Mouse (Mus musculus) MEL (cell line): Measurements from ENCODE around the gene Psme3. TPM values are rescaled to one million over a fixed set of nuclear protein-coding genes. Genes with fewer than 3 reads are reported as not detected.

Experiments
- DNase-seq: peaks from one replicate; pipeline ENCODE4 v3.0.0; 2011; ENCODE audit warnings: low read depth, low spot score
- H3K27ac ChIP-seq: 2 replicates; pipeline ENCODE4 v1.5.1; 2012; ENCODE audit warnings: low read depth, mild to moderate bottlenecking, control low read depth, low read length, moderate library complexity; ENCODE audit not compliant: control insufficient read depth
- H3K27me3 ChIP-seq, 2 experiments: fragments of 150-350 bp in 1 of 2; sonication (generic) in 1 of 2; 2 replicates each; pipeline ENCODE4 v1.6.1; 2012; ENCODE audit warnings: low read length in 2 of 2, mild to moderate bottlenecking in 2 of 2, improper control_type of control experiment in 1 of 2, moderate library complexity in 1 of 2; ENCODE audit not compliant: insufficient read depth in 2 of 2, control insufficient read depth in 1 of 2
- H3K36me3 ChIP-seq, 2 experiments: 2 replicates each; pipeline ENCODE4 v1.6.1; 2012 to 2014; ENCODE audit warnings: low read length in 2 of 2, improper control_type of control experiment in 1 of 2, inconsistent platforms in 1 of 2, mild to moderate bottlenecking in 1 of 2; ENCODE audit not compliant: insufficient read depth in 2 of 2, control insufficient read depth in 1 of 2
- H3K4me1 ChIP-seq, 2 experiments: fragments of 150-350 bp in 1 of 2; sonication (generic) in 1 of 2; 2 replicates each; pipeline ENCODE4 v1.6.1; 2012; ENCODE audit warnings: low read length in 2 of 2, improper control_type of control experiment in 1 of 2, mild to moderate bottlenecking in 1 of 2; ENCODE audit not compliant: insufficient read depth in 2 of 2, control insufficient read depth in 1 of 2
- H3K4me3 ChIP-seq, 2 experiments: fragments of 150-350 bp in 1 of 2; sonication (generic) in 1 of 2; 2 replicates each; pipeline ENCODE4 v1.5.1; 2012; ENCODE audit warnings: low read depth in 2 of 2, low read length in 2 of 2, mild to moderate bottlenecking in 2 of 2, moderate library complexity in 2 of 2, control low read depth in 1 of 2, improper control_type of control experiment in 1 of 2; ENCODE audit not compliant: control insufficient read depth in 1 of 2, insufficient read depth in 1 of 2
- H3K79me2 ChIP-seq: 2 replicates; pipeline ENCODE4 v1.6.1; 2012; ENCODE audit warnings: mild to moderate bottlenecking, low read length, moderate library complexity; ENCODE audit not compliant: control insufficient read depth, poor library complexity, insufficient read depth
- H3K9ac ChIP-seq: 2 replicates; pipeline ENCODE4 v1.6.1; 2012; ENCODE audit warnings: low read depth, mild to moderate bottlenecking, control low read depth, low read length, moderate library complexity; ENCODE audit not compliant: control insufficient read depth, poor library complexity, severe bottlenecking
- H3K9me3 ChIP-seq: fragments of 150-350 bp; sonication (generic); replicated peaks from 2 replicates; pipeline ENCODE4 v1.6.1; 2012; ENCODE audit warnings: mild to moderate bottlenecking, low read length, improper control_type of control experiment, moderate library complexity; ENCODE audit not compliant: insufficient read depth
- CHD1 ChIP-seq: IDR thresholded peaks from 2 replicates; pipeline ENCODE4 v1.6.1; 2012; ENCODE audit warnings: low read depth, mild to moderate bottlenecking, inconsistent platforms, low read length, improper control_type of control experiment
- CHD2 ChIP-seq: IDR thresholded peaks from 2 replicates; pipeline ENCODE4 v1.6.1; 2011; ENCODE audit warnings: low read length, improper control_type of control experiment
- CTCF ChIP-seq, 3 experiments: IDR thresholded peaks in 2 of 3; conservative IDR thresholded peaks in 1 of 3; 2 replicates each; pipeline ENCODE4 v1.5.1; 2011 to 2012; ENCODE audit warnings: low read length in 3 of 3, low read depth in 2 of 3, mild to moderate bottlenecking in 2 of 3, improper control_type of control experiment in 1 of 3, inconsistent platforms in 1 of 3, mixed read lengths in 1 of 3, moderate library complexity in 1 of 3; ENCODE audit not compliant: control insufficient read depth in 1 of 3, insufficient read depth in 1 of 3, poor library complexity in 1 of 3, severe bottlenecking in 1 of 3
- E2F4 ChIP-seq: IDR thresholded peaks from 2 replicates; pipeline ENCODE4 v1.6.1; 2011; ENCODE audit warnings: low read depth, low read length, improper control_type of control experiment, borderline replicate concordance
- EP300 ChIP-seq, 2 experiments: IDR thresholded peaks; 2 replicates each; pipeline ENCODE4 v1.6.1; 2011; ENCODE audit warnings: improper control_type of control experiment in 2 of 2, low read length in 2 of 2, low read depth in 1 of 2, mild to moderate bottlenecking in 1 of 2
- JUND ChIP-seq: IDR thresholded peaks from 2 replicates; pipeline ENCODE4 v1.6.1; 2011; ENCODE audit warnings: low read depth, mild to moderate bottlenecking, improper control_type of control experiment, low read length
- MAZ ChIP-seq: IDR thresholded peaks from 2 replicates; pipeline ENCODE4 v1.6.1; 2012; ENCODE audit warnings: low read depth, mild to moderate bottlenecking, inconsistent platforms, low read length, improper control_type of control experiment
- MXI1 ChIP-seq: IDR thresholded peaks from 2 replicates; pipeline ENCODE4 v1.6.1; 2011; ENCODE audit warnings: mild to moderate bottlenecking, low read depth, low read length, improper control_type of control experiment
- MYC ChIP-seq: IDR thresholded peaks from 2 replicates; pipeline ENCODE4 v1.6.1; 2011; ENCODE audit warnings: low read depth, mild to moderate bottlenecking, low read length, improper control_type of control experiment, moderate library complexity
- POLR2A ChIP-seq, 2 experiments: IDR thresholded peaks; 2 replicates each; pipeline ENCODE4 v1.6.1; 2011 to 2012; ENCODE audit warnings: low read length in 2 of 2, mild to moderate bottlenecking in 2 of 2, control low read depth in 1 of 2, improper control_type of control experiment in 1 of 2, low read depth in 1 of 2, moderate library complexity in 1 of 2; ENCODE audit not compliant: control insufficient read depth in 1 of 2, insufficient read depth in 1 of 2, poor library complexity in 1 of 2
- POLR2AphosphoS2 ChIP-seq: IDR thresholded peaks from 2 replicates; pipeline ENCODE4 v1.6.1; 2011; ENCODE audit warnings: low read length, improper control_type of control experiment
- SMC3 ChIP-seq: IDR thresholded peaks from 2 replicates; pipeline ENCODE4 v1.6.1; 2011; ENCODE audit warnings: low read depth, low read length, improper control_type of control experiment
- TAL1 ChIP-seq: IDR thresholded peaks from 2 replicates; pipeline ENCODE4 v1.6.1; 2012; ENCODE audit warnings: mild to moderate bottlenecking, inconsistent platforms, low read length, moderate library complexity, mixed read lengths
- USF1 ChIP-seq: IDR thresholded peaks from 2 replicates; pipeline ENCODE4 v1.6.1; 2014; ENCODE audit warnings: low read depth, mild to moderate bottlenecking, inconsistent platforms, low read length, improper control_type of control experiment, moderate library complexity
- USF2 ChIP-seq, 2 experiments: IDR thresholded peaks; 2 replicates each; pipeline ENCODE4 v1.6.1; 2011 to 2012; ENCODE audit warnings: improper control_type of control experiment in 2 of 2, low read length in 2 of 2, borderline replicate concordance in 1 of 2, inconsistent platforms in 1 of 2, low read depth in 1 of 2, mild to moderate bottlenecking in 1 of 2; ENCODE audit not compliant: insufficient read depth in 1 of 2
- ZC3H11A ChIP-seq: IDR thresholded peaks from 2 replicates; pipeline ENCODE4 v1.6.1; 2012; ENCODE audit warnings: low read depth, mild to moderate bottlenecking, inconsistent platforms, low read length, improper control_type of control experiment
- ZKSCAN1 ChIP-seq: IDR thresholded peaks from 2 replicates; pipeline ENCODE4 v1.6.1; 2012; ENCODE audit warnings: low read depth, mild to moderate bottlenecking, inconsistent platforms, low read length, improper control_type of control experiment, moderate library complexity
- polyA plus RNA-seq, 2 experiments: library from polyadenylated mRNA; stranded (reverse) in 1 of 2; unstranded in 1 of 2; fragments of >175 nt in 1 of 2; fragments of >200 nt in 1 of 2; gene quantifications; 2 replicates each; pipeline versions ENCODE4 v1.2.1 to v1.2.4; 2012; ENCODE audit warnings: low replicate concordance in 2 of 2, low read depth in 1 of 2; ENCODE audit not compliant: insufficient read length in 2 of 2, insufficient read depth in 1 of 2, missing spikeins in 1 of 2
- total RNA-seq: library from RNA; depleted of rRNA; stranded (reverse); fragments of 300-350 nt; gene quantifications from 2 replicates; pipeline ENCODE4 v1.2.3, GENCODE M21; 2012

The Psme3 gene
- total and polyA plus RNA-seq, 3 experiments, result 139 to 446 (median 369) TPM

DNA sequence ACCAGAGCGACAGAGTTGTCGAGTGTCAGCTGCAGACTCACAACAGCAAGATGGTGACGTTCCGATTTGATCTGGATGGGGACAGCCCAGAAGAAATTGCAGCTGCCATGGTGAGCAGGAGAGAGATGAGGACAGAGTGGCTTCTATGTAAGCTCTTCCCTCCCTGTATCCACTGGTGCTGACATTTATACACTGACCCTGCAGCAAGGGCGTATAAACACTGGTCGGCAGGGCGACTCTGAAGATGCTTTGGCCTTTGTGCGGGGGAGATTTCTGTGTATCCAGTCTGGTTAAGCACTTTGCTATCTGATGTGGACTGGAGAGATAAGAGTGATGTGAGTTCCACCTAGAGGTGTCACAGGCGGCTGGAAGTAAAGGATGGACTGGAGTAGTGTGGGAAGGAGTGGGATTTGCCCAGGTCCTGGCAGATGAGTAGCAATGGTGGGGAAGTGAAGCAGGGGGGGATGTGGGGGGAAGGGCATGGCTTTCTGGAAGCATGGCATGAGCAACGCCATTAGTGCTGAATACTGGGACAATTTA lies 46.4 kb upstream of the Psme3 start (continued):
- TF ChIP-seq MAZ, result no peak
- TF ChIP-seq CTCF (IDR thresholded peaks at IDR 0.05 in 2 of 3, conservative IDR thresholded peaks at IDR 0.05 in 1 of 3; ENCODE audit: control insufficient read depth in 1 of 3, insufficient read depth in 1 of 3, low read depth in 2 of 3, low read length in 3 of 3, poor library complexity in 1 of 3, severe bottlenecking in 1 of 3), result no peak
- no peak for TF ChIP-seq E2F4

DNA sequence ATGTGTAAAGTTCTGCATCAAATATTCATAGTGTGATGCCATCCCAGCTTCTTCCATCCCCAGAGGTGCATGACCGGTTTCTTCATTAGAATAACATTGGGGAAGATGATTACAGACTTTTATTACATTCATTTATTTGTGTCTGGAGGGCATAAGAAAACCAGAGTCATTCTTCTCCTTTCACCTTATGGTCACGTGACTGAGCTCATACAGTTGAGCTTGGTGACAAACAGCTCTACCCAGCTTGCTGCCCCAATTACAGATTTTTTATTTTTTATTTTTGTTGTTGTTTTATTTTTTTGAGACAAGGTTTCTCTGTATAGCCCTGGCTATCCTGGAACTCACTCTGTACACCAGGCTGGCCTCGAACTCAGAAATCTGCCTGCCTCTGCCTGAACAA lies 43.6 kb upstream of the Psme3 start:
- Histone ChIP-seq H3K9me3 (no peaks in the 10 kb centered on the region), H3K9ac (no peak overlapping the region), H3K27me3 (no peaks in the 10 kb centered on the region), H3K4me3 (no peak overlapping the region), H3K27ac (no peak overlapping the region), H3K36me3 (peaks cover 0 to 6% of the 10 kb centered on the region in 2 experiments; a peak in 2 of 4 replicates), H3K79me2 (peaks cover 4% of the 10 kb centered on the region; the same call in 1 of the 2 replicates), H3K4me1 (peaks cover 0 to 18% of the 10 kb centered on the region in 2 experiments; a peak in 3 of 4 replicates)
- TF ChIP-seq SMC3, result no peak
- TF ChIP-seq ZC3H11A, result no peak
- TF ChIP-seq ZKSCAN1, result no peak
- TF ChIP-seq CHD2, result no peak
- TF ChIP-seq USF1, result peak; percentile 70
- no peak for DNase-seq

DNA sequence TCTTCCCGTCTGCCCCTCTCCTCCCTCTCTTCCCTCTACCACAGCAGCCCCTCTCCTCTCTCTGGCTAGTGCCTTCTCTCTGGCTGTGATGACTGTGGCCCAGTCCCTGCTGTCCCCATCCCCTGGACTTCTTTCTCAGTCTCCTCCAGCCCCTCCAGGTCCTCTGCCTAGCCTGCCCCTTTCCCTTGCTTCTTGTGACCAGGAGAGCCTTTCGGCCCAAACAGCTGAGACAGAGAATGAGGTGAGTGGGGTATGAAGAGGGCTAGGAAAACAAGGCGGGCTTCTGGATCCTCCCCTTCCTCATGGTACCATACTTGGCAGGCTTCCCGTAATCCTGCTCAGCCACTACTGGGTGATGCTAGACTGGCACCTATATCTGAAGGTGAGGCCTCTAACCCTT lies 40.7 kb upstream of the Psme3 start:
- TF ChIP-seq POLR2A (IDR thresholded peaks at IDR 0.05; ENCODE audit: control insufficient read depth in 1 of 2, insufficient read depth in 1 of 2, low read depth in 1 of 2, low read length in 2 of 2, poor library complexity in 1 of 2) (0 out of 4 replicates have a peak, but pooled peaks of 1 of the 2 experiments have one; percentile 16), EP300 (IDR thresholded peaks at IDR 0.05; ENCODE audit: low read depth in 1 of 2, low read length in 2 of 2) (no peak), MXI1 (no peak), TAL1 (no peak), USF2 (IDR thresholded peaks at IDR 0.05; ENCODE audit: borderline replicate concordance in 1 of 2, insufficient read depth in 1 of 2, low read depth in 1 of 2, low read length in 2 of 2) (no peak), E2F4 (no peak), JUND (no peak), MYC (no peak), POLR2AphosphoS2 (peak; percentile 55; the same call in 1 of the 2 replicates), CHD1 (no peak)
- TF ChIP-seq, all 39 proteins: peak for 2
- peaks cover 0 to 13% of the 10 kb centered on the region in 2 experiments; a peak in 2 of 4 replicates for H3K36me3 ChIP-seq
- DNase-seq, result no peak

More for the DNA sequence above, 40.7 kb upstream of the Psme3 start:
- Histone ChIP-seq H3K9ac (no peak overlapping the region), H3K79me2 (peaks cover 15% of the 10 kb centered on the region), H3K4me3 (no peak overlapping the region), H3K4me1 (peaks cover 0 to 18% of the 10 kb centered on the region in 2 experiments; a peak in 3 of 4 replicates), H3K27ac (no peak overlapping the region), H3K27me3 (no peaks in the 10 kb centered on the region), H3K9me3 (no peaks in the 10 kb centered on the region)
